Mouse (Mus musculus): ENCODE data around the gene Adcy1.

Gene Adcy1

GRCm38 (mm10) chr11:7069762-7070161 is 6.5 kb downstream of the Adcy1 start:
- no peak for DNase-seq (ENCODE audit: low spot score in 2 of 2)

DNA sequence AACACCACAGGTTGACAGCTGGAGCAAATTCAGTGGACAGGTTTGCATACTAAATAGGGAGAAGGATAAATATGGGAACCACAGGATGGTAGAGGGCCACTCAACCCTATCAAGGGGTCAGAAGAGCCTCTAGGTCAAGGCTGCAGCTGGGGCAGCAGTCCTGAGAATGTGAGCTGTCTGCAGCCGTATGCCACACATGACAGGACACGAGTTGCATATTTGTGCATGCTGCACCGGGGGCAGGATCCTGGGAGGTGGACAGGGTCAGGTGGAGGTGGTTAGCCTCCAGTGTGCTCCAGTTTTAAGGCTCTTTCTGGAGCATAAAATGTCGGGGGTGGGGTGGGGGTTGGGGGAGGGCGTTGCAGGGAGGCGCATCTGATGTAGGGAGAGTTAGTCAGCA is 8.3 kb downstream of the Adcy1 start:
- no peak for DNase-seq (ENCODE audit: low spot score in 2 of 2)

DNA sequence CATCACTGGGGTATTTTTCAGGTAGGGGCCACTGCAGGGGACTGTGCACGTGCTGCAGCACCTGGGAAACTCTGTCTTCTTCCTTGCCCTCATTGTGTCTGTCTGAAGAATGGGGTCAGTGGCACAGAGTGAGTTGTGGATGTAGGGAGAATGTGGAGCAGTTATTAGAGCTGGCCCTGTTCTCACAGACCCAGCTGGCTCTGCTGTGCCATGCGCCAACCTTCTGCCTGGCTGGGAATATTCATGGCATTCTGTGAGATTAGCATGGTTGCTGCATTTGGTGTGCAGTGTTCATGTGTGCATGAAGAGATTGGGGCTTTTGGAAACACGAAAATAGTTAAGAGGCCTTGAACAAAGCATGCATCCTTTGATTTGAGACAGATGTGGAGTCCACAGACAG is 10.3 kb downstream of the Adcy1 start:
- DNase-seq (ENCODE audit: low spot score in 2 of 2): no peak

DNA sequence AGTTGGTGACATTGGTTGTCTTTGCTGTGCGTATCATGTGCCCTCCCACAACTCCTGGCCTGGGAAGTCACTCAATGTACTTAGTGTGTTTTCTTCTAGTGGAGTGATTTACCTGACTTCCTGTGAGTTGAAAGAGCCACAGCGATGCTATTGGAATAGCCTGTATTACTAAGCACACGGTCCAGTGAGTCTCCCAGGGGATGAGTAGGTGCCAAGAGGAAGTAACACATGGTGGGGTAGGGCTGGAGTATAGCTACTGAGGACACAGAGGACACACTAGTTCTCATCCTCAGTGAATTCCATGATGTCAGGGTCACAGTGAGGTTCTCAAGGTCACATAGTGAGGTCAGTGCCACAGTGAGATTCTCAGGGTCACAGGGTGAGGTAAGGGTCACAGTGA is 13.2 kb downstream of the Adcy1 start:
- no peak for DNase-seq (ENCODE audit: low spot score in 2 of 2)

- DNase-seq (ENCODE audit: low spot score in 2 of 2): no peak
Measured at GRCm38 (mm10) chr11:7081893-7082292, 18.6 kb downstream of the Adcy1 start.

DNA sequence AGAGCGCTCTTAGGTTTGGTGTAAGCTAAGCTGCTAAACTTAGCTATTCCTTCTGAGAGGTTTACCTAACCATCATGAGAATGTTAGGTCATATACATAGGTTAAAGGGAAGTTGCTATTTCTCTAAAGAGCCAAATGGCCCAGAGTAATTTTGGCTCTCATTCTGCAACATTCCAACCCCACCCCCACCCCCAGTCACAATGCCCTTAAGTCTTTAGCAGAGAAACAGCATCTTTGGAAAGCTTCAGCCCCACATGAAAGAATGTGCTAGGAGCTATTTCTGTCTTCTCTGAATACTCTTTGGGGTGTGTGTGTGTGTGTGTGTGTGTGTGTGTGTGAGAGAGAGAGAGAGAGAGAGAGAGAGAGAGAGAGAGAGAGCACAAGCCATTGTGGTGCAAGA is 20.6 kb downstream of the Adcy1 start:
- no peak for DNase-seq (ENCODE audit: low spot score in 2 of 2)

DNA sequence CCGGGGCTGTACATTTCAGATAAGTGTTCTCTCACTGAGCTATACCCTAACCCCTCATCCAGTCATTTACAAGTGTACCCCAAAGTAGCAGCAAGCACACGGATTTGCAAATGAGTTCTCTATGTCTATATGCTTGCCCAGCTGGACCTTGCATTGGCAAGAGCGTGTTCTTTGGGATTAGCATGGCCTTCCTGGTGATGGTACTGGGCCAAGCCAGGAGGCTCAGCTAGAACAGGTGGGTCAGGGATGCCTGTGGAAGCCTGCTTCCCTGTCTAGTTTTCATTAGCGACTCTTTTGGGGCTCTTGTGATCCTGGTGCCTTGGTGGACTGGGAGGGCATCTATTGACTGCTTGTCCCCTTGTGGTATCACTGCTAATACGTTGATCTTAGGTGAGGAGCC is 21.9 kb downstream of the Adcy1 start:
- no peak for DNase-seq (ENCODE audit: low spot score in 2 of 2)

DNA sequence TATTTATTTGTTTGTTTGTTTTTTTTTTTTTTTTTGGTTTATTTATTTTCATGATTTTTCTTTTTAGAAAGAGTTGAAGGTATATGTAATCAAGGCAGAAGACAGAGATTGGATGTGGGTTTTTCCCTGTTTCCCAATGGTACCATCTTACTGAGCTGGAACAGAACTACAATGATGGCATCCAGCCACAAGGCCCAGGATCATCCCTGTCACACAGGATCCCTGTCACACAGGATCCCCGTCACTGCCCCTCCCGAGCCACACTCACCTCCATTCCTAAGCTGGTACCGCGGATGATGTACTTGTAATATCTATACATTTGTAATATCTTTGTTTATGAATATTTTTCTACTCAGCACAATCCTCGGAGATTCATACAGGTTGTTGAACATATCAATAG is 27.8 kb downstream of the Adcy1 start:
- no peak for DNase-seq (ENCODE audit: low spot score in 2 of 2)

DNA sequence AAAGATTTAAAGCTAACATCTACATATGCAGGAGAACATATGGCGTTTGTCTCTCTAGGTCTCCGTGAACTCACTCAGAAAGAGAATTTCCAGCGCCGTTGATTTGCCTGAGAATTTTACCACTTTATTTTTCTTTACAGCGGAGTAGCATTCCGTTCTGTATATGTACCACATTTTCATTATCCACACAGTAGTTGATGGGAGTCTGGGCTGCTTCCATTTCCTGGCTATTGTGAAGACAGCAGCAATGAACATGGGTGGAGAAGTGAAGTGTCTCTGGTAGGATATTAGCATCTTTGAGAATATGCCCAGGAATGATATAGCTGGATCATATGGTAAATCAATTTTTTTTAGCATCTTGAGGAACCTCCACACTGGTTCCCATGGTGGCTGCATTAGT is 31.6 kb downstream of the Adcy1 start:
- no peak for DNase-seq (ENCODE audit: low spot score in 2 of 2)

GRCm38 (mm10) chr11:7101674-7102073 is 38.4 kb downstream of the Adcy1 start:
- no peak for DNase-seq (ENCODE audit: low spot score in 2 of 2)

- no peak for DNase-seq (ENCODE audit: low spot score in 2 of 2)
Measured at GRCm38 (mm10) chr11:7102256-7103194, 39.2 kb downstream of the Adcy1 start.

- DNase-seq (ENCODE audit: low spot score in 2 of 2): no peak
Measured at GRCm38 (mm10) chr11:7105337-7105736, 42.0 kb downstream of the Adcy1 start.

DNA sequence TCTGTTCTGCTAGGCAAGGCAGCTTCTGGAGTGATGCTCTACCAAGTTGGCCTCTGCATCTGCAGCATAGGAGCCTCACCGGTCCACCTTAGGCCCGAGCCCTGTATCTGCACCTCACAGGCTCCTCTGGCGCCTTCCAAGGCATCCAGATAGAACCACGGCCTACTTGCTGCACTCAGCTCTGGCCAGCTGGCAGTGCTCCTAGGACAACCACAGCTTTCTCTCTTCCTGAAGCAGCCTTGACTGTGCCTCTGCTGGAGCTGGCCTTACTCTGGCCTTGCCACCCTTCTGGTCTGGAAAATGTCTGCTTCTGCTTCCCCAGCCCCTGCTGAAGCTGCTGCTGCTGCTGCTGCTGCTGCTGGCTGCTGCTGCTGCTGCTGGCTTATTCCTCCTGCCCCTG is 45.8 kb downstream of the Adcy1 start:
- no peak for DNase-seq (ENCODE audit: low spot score in 2 of 2)

- DNase-seq (ENCODE audit: low spot score in 2 of 2): no peak
Measured at GRCm38 (mm10) chr11:7113046-7113445, 49.8 kb downstream of the Adcy1 start.

DNA sequence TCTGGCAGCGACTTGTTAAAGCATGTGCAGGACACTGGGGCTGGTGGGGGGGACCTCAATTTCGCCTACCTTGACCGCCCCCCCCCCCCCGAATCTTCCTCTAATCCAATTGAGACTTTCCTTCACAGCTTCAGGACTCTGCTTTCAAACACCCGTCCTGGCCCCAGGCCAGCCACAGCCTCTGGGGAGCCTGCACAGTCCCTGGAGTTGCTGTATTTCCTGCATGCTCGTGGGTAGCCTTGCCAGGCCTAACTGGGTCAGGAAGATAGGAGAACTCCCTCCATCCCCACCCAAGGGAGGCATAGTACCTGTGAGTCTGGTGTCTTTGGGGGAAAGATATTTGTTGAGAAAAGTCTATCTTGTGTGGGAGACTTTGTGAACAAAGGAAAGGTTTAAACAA is 50.4 kb downstream of the Adcy1 start:
- no peak for DNase-seq (ENCODE audit: low spot score in 2 of 2)

GRCm38 (mm10) chr11:7114312-7114711 is 51.0 kb downstream of the Adcy1 start:
- no peak for DNase-seq (ENCODE audit: low spot score in 2 of 2)

DNA sequence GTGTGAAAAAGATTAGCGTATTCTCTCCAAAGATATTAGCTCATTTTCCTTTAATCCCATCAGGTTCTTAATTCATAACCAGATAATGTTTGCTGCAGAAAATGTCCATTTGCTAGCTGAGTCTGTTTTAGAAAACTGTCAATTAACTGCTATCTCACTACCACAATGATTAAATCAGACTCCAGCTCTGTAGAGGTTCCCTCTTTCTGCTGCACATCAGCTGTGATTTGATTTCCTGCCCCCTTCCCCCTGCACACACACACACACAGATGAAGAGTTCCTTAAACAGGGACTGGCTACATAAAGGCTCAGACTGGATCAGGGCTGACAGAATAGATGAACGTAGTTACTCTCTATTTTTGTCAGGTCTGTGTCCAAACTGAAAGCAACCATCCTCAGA is 53.4 kb downstream of the Adcy1 start:
- no peak for DNase-seq (ENCODE audit: low spot score in 2 of 2)

- no peak for DNase-seq (ENCODE audit: low spot score in 2 of 2)
Measured at GRCm38 (mm10) chr11:7129319-7130051, 66.2 kb downstream of the Adcy1 start.

- no peak for DNase-seq (ENCODE audit: low spot score in 2 of 2)
Measured at GRCm38 (mm10) chr11:7132736-7133387, 69.6 kb downstream of the Adcy1 start.

DNA sequence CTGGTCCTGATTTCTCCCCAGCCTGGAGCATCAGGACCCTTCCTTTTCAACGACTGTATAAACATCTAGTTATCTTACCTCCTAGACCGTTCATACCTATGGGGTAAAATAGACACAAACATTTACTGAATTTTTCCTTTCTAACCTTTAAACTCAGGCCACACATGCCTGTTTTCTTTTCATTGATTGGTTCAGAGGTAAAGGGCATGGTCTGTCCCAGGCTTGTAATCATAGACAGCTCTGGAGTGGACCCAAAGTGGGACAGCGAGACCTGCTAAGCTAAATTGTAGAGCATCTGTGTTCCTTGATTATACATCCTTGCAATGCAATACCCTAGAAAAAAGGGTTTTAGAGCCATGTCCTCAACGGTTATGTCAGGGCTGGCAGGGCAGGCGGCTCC is 70.4 kb downstream of the Adcy1 start:
- no peak for DNase-seq (ENCODE audit: low spot score in 2 of 2)

DNA sequence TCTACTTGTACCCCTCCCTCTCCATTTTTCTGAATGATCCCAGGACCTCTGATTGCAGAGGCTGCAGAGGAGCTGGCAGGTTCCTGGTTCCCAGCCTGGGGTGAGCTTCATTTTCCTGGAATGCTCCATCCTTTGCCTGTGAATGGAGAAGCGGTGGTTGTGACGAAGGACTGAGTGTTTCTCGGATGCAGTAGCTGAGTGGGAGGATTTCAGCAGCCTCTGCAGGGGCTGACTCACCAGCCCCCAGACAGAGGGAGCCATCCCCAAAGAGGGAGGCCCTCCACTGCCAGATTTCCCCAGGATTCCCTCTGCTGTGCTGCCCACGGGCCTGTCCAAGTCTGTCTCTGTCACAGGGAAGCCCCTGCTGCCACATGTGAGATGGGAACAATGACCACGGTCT is 71.0 kb downstream of the Adcy1 start:
- no peak for DNase-seq (ENCODE audit: low spot score in 2 of 2)

DNA sequence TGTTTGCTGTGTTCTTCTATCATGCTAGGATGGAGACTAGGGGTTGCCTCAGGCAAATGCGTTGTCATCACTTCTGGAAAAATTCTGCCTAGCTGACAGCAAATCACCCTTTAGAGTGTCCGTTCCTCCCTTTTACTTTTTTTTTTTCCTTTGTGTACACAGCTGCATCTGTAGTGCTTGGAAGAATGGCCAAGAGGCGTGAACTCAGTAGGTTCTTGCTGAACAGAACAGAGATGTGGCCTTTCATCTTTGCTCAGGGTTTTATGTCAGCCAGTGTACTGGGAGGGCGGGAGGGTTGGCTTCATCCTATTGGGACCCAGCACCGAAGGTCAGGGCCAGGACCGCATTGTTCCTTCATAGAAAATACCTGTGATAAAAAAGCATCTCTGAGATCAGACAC is 72.0 kb downstream of the Adcy1 start:
- no peak for DNase-seq (ENCODE audit: low spot score in 2 of 2)

DNA sequence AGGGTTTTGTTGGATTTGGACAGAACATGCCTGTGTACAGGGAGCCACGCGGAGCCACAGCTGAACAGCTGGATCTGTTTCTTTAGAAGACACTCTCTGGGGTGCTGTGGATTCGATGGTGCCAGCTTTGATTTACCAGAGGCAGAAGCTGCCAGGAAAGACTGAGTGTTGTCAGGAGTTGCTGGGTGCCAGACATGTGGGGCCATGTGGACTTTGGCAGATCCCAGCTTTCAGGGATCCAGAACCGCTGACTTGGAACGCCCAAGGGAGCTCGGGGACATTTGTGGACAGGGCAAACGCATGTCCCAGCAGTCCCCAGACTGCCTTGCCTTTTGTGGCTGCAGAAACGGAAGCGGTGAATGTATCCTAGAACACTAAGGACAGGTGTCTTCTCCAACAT is 72.5 kb downstream of the Adcy1 start:
- DNase-seq (ENCODE audit: low spot score in 2 of 2): no peak

Measured in urinary bladder, postnatal 36 days (tissue).